Mouse (Mus musculus) intestine, embryonic 15.5 days (tissue): ENCODE data around the gene Gemin7. TPM values are rescaled to one million over a fixed set of nuclear protein-coding genes. Genes with fewer than 3 reads are reported as not detected.
A peak's percentile ranks its signal among the peaks of the same experiment; 100 is the strongest.

Source experiments
- ATAC-seq: fragments of 200-750 bp; cut with Nextera tagmentation; 2 replicates; pipeline ENCODE4 v1.8.0; 2017; ENCODE audit warnings: moderate TSS enrichment, moderate library complexity
- H3K27ac ChIP-seq: fragments of 300-500 bp; sonication (generic); 2 replicates; pipeline ENCODE4 v1.5.1; 2015; ENCODE audit warnings: mild to moderate bottlenecking, inconsistent platforms
- H3K27me3 ChIP-seq: fragments of 300-500 bp; sonication (generic); replicated peaks from 2 replicates; pipeline ENCODE4 v1.6.1; 2015; ENCODE audit warnings: inconsistent platforms
- H3K36me3 ChIP-seq: fragments of 300-500 bp; sonication (generic); 2 replicates; pipeline ENCODE4 v1.6.1; 2015; ENCODE audit warnings: inconsistent platforms
- H3K4me1 ChIP-seq: fragments of 300-500 bp; sonication (generic); replicated peaks from 2 replicates; pipeline ENCODE4 v1.6.1; 2015; ENCODE audit warnings: inconsistent platforms
- H3K4me2 ChIP-seq: fragments of 300-500 bp; sonication (generic); replicated peaks from 2 replicates; pipeline ENCODE4 v1.6.1; 2015; ENCODE audit warnings: mild to moderate bottlenecking, inconsistent platforms
- H3K4me3 ChIP-seq: fragments of 300-500 bp; sonication (generic); replicated peaks from 2 replicates; pipeline ENCODE4 v1.5.1; 2015; ENCODE audit warnings: inconsistent platforms
- H3K9ac ChIP-seq: fragments of 300-500 bp; sonication (generic); 2 replicates; pipeline ENCODE4 v1.6.1; 2015; ENCODE audit warnings: inconsistent platforms
- H3K9me3 ChIP-seq: fragments of 300-500 bp; sonication (generic); 2 replicates; pipeline ENCODE4 v1.6.1; 2016; ENCODE audit warnings: inconsistent platforms
- WGBS: fragments of 180-500 bp; shearing (Covaris S2); methylation state at CpG from one replicate; pipeline ENCODE4 v1.1.7; 2015; 5-methylcytosine and 5-hydroxymethylcytosine counted together
- polyA plus RNA-seq: library from polyadenylated mRNA; unstranded; fragments of >200 nt; fragmentation: Nextera tagmentation; extraction: Ambion mirVana; gene quantifications from 2 replicates; pipeline ENCODE4 v1.2.1, GENCODE M21; 2015

Gemin7 gene
- polyA plus RNA-seq, 1 experiment from 2014 or later = 131 TPM

- peak; percentile 96 for ATAC-seq
- Histone ChIP-seq H3K4me2 (peak within 1 kb of the TSS; percentile 79), H3K27me3 (no peaks in the 10 kb centered on the region), H3K36me3 (peaks cover 14% of the 10 kb centered on the region), H3K4me1 (peaks cover 26% of the 10 kb centered on the region), H3K4me3 (peak within 1 kb of the TSS; percentile 99), H3K9me3 (no peaks in the 10 kb centered on the region), H3K27ac (peak within 1 kb of the TSS; percentile 78), H3K9ac (peak within 1 kb of the TSS; percentile 99)
- under 1% methylated on average over 57 of the region's 57 CpGs for WGBS
Observed at GRCm38 (mm10) chr7:19603849-19604605, 26.6 kb upstream of the Gemin7 start, which contains the start of gene Clasrp. Gene Clasrp, minus strand, starts transcription at chr7:19604486.

- H3K27me3 ChIP-seq = no peaks in the 10 kb centered on the region
- peak overlapping the region; percentile 99 for H3K9ac ChIP-seq
- no peak overlapping the region for H3K27ac ChIP-seq
- WGBS = 81% methylated on average over 12 of the region's 12 CpGs
- peaks cover 26% of the 10 kb centered on the region for H3K4me1 ChIP-seq
- peak overlapping the region; percentile 79 for H3K4me2 ChIP-seq
- peak overlapping the region; percentile 99 for H3K4me3 ChIP-seq
- H3K36me3 ChIP-seq = peaks cover 19% of the 10 kb centered on the region
- H3K9me3 ChIP-seq = no peaks in the 10 kb centered on the region
- no peak for ATAC-seq
Observed at GRCm38 (mm10) chr7:19603055-19603454, 25.7 kb upstream of the Gemin7 start.

- H3K4me2 ChIP-seq = 0 out of 2 replicates have a peak overlapping the region, but pooled peaks have one; percentile 2
- peaks cover 26% of the 10 kb centered on the region for H3K4me1 ChIP-seq
- no peak for ATAC-seq
- H3K9me3 ChIP-seq = no peaks in the 10 kb centered on the region
- no peaks in the 10 kb centered on the region for H3K27me3 ChIP-seq
- H3K4me3 ChIP-seq = no peak overlapping the region
- no peak overlapping the region for H3K9ac ChIP-seq
- 70% methylated on average over 5 of the region's 5 CpGs for WGBS
- peaks cover 23% of the 10 kb centered on the region for H3K36me3 ChIP-seq
- no peak overlapping the region for H3K27ac ChIP-seq
Observed at GRCm38 (mm10) chr7:19600562-19600961, 23.2 kb upstream of the Gemin7 start.

GRCm38 (mm10) chr7:19593061-19593730 lies 15.8 kb upstream of the Gemin7 start:
- WGBS = 90% methylated on average over 10 of the region's 10 CpGs
- ATAC-seq = no peak
- H3K27me3 ChIP-seq = no peaks in the 10 kb centered on the region
- H3K9me3 ChIP-seq = no peaks in the 10 kb centered on the region
- H3K27ac ChIP-seq = no peak overlapping the region
- no peak overlapping the region for H3K4me2 ChIP-seq
- no peaks in the 10 kb centered on the region for H3K4me1 ChIP-seq
- peaks cover 62% of the 10 kb centered on the region for H3K36me3 ChIP-seq
- no peak overlapping the region for H3K4me3 ChIP-seq
- no peak overlapping the region for H3K9ac ChIP-seq

GRCm38 (mm10) chr7:19589917-19590316 lies 12.5 kb upstream of the Gemin7 start:
- whole genome bisulfite sequencing = 59% methylated on average over 3 of the region's 3 CpGs
- Histone ChIP-seq H3K27ac (no peak overlapping the region), H3K36me3 (peaks cover 75% of the 10 kb centered on the region), H3K4me3 (no peak overlapping the region), H3K27me3 (no peaks in the 10 kb centered on the region), H3K4me2 (no peak overlapping the region), H3K4me1 (no peaks in the 10 kb centered on the region), H3K9me3 (no peaks in the 10 kb centered on the region), H3K9ac (no peak overlapping the region)
- peak; percentile 68; the same call in 1 of the 2 replicates for ATAC-seq

- Histone ChIP-seq H3K9ac (no peak overlapping the region), H3K27me3 (no peaks in the 10 kb centered on the region), H3K36me3 (peaks cover 79% of the 10 kb centered on the region), H3K4me3 (no peak overlapping the region), H3K4me2 (no peak overlapping the region), H3K27ac (no peak overlapping the region), H3K9me3 (no peaks in the 10 kb centered on the region), H3K4me1 (no peaks in the 10 kb centered on the region)
- ATAC-seq = no peak; the same call in 1 of the 2 replicates
- 52% methylated on average over 3 of the region's 3 CpGs for WGBS
Observed at GRCm38 (mm10) chr7:19589207-19589606, 11.8 kb upstream of the Gemin7 start.

GRCm38 (mm10) chr7:19586269-19586668 lies 8.9 kb upstream of the Gemin7 start:
- Histone ChIP-seq H3K9ac (no peak overlapping the region), H3K27me3 (no peaks in the 10 kb centered on the region)
- 82% methylated on average over 46 of the region's 46 CpGs for WGBS

GRCm38 (mm10) chr7:19580634-19581033 lies 3.2 kb upstream of the Gemin7 start:
- H3K9ac ChIP-seq = no peak overlapping the region
- ATAC-seq = no peak
- no peaks in the 10 kb centered on the region for H3K9me3 ChIP-seq
- H3K27me3 ChIP-seq = peaks cover 17% of the 10 kb centered on the region
- H3K4me1 ChIP-seq = peaks cover 16% of the 10 kb centered on the region
- H3K4me3 ChIP-seq = no peak overlapping the region
- H3K36me3 ChIP-seq = peaks cover 36% of the 10 kb centered on the region
- no peak overlapping the region for H3K27ac ChIP-seq
- no peak overlapping the region for H3K4me2 ChIP-seq
- WGBS = 84% methylated on average over 8 of the region's 8 CpGs

More at GRCm38 (mm10) chr7:19586269-19586668, 8.9 kb upstream of the Gemin7 start:
- Histone ChIP-seq H3K4me1 (no peaks in the 10 kb centered on the region), H3K9me3 (no peaks in the 10 kb centered on the region), H3K36me3 (peaks cover 72% of the 10 kb centered on the region), H3K27ac (no peak overlapping the region), H3K4me3 (no peak overlapping the region), H3K4me2 (no peak overlapping the region)
- ATAC-seq = no peak

GRCm38 (mm10) chr7:19579751-19580150 lies 2.4 kb upstream of the Gemin7 start:
- WGBS = 90% methylated on average over 10 of the region's 10 CpGs
- Histone ChIP-seq H3K9me3 (no peaks in the 10 kb centered on the region), H3K27ac (no peak overlapping the region)

GRCm38 (mm10) chr7:19578436-19578835 lies 1.0 kb upstream of the Gemin7 start:
- H3K9me3 ChIP-seq = no peaks in the 10 kb centered on the region
- H3K27me3 ChIP-seq = peaks cover 17% of the 10 kb centered on the region
- H3K9ac ChIP-seq = no peak overlapping the region
- ATAC-seq = no peak
- peak overlapping the region; percentile 79; the same call in 1 of the 2 replicates for H3K4me2 ChIP-seq
- peaks cover 15% of the 10 kb centered on the region for H3K36me3 ChIP-seq
- 59% methylated on average over 4 of the region's 4 CpGs for WGBS
- H3K4me3 ChIP-seq = no peak overlapping the region
- peaks cover 19% of the 10 kb centered on the region for H3K4me1 ChIP-seq
- H3K27ac ChIP-seq = no peak overlapping the region

More at GRCm38 (mm10) chr7:19579751-19580150, 2.4 kb upstream of the Gemin7 start:
- H3K4me2 ChIP-seq = no peak overlapping the region
- peaks cover 17% of the 10 kb centered on the region for H3K27me3 ChIP-seq
- H3K4me3 ChIP-seq = no peak overlapping the region
- H3K36me3 ChIP-seq = peaks cover 29% of the 10 kb centered on the region
- H3K9ac ChIP-seq = no peak overlapping the region
- H3K4me1 ChIP-seq = peaks cover 16% of the 10 kb centered on the region
- ATAC-seq = no peak

- H3K36me3 ChIP-seq = peaks cover 14% of the 10 kb centered on the region; the same call in 1 of the 2 replicates
- H3K4me2 ChIP-seq = peak overlapping the region; percentile 79
- 0 out of 2 replicates have a peak, but pooled peaks have one; percentile 1 for ATAC-seq
- H3K4me1 ChIP-seq = peaks cover 19% of the 10 kb centered on the region
- peak overlapping the region; percentile 39; the same call in 1 of the 2 replicates for H3K9ac ChIP-seq
- peaks cover 17% of the 10 kb centered on the region for H3K27me3 ChIP-seq
- WGBS = 13% methylated on average over 10 of the region's 10 CpGs
- peak overlapping the region; percentile 42 for H3K4me3 ChIP-seq
- H3K9me3 ChIP-seq = no peaks in the 10 kb centered on the region
- no peak overlapping the region for H3K27ac ChIP-seq
Observed at GRCm38 (mm10) chr7:19577877-19578414, 551 bp upstream of the Gemin7 start.

GRCm38 (mm10) chr7:19575559-19575958 lies 1.8 kb downstream of the Gemin7 start:
- Histone ChIP-seq H3K4me3 (no peak overlapping the region), H3K27ac (no peak overlapping the region), H3K36me3 (peaks cover 6% of the 10 kb centered on the region; the same call in 1 of the 2 replicates), H3K4me2 (no peak overlapping the region), H3K9me3 (no peaks in the 10 kb centered on the region), H3K9ac (no peak overlapping the region), H3K4me1 (peaks cover 32% of the 10 kb centered on the region), H3K27me3 (peaks cover 17% of the 10 kb centered on the region)
- no peak for ATAC-seq
- 58% methylated on average over 3 of the region's 3 CpGs for WGBS
